Mouse (Mus musculus) forebrain, embryonic 15.5 days (tissue): ENCODE measurements at regions not wholly inside any gene's neighbourhood (a gene's known extent, or its start where the extent isn't known, plus 50 kb on each side); places are given as distances from the start of the nearest gene placed in this dataset.

Source experiments
- ATAC-seq: fragments of 200-750 bp; cut with Nextera tagmentation; replicated peaks from 2 replicates; pipeline ENCODE4 v1.8.0; 2017; ENCODE audit warnings: mild to moderate bottlenecking, moderate TSS enrichment, moderate library complexity
- H3K27ac ChIP-seq: fragments of 300-500 bp; sonication (generic); replicated peaks from 2 replicates; pipeline ENCODE4 v1.5.1; 2015; ENCODE audit warnings: mild to moderate bottlenecking, inconsistent platforms
- H3K27me3 ChIP-seq: fragments of 300-500 bp; sonication (generic); 2 replicates; pipeline ENCODE4 v1.6.1; 2015; ENCODE audit warnings: inconsistent platforms
- H3K36me3 ChIP-seq: fragments of 300-500 bp; sonication (generic); 2 replicates; pipeline ENCODE4 v1.6.1; 2015; ENCODE audit warnings: mild to moderate bottlenecking, inconsistent platforms
- H3K4me1 ChIP-seq: fragments of 300-500 bp; sonication (generic); 2 replicates; pipeline ENCODE4 v1.6.1; 2015; ENCODE audit warnings: inconsistent platforms
- H3K4me2 ChIP-seq: fragments of 300-500 bp; sonication (generic); replicated peaks from 2 replicates; pipeline ENCODE4 v1.6.1; 2015; ENCODE audit warnings: mild to moderate bottlenecking, inconsistent platforms
- H3K4me3 ChIP-seq: fragments of 300-500 bp; sonication (generic); 2 replicates; pipeline ENCODE4 v1.5.1; 2015; ENCODE audit warnings: mild to moderate bottlenecking, inconsistent platforms
- H3K9ac ChIP-seq: fragments of 300-500 bp; sonication (generic); replicated peaks from 2 replicates; pipeline ENCODE4 v1.6.1; 2015; ENCODE audit warnings: mild to moderate bottlenecking, inconsistent platforms
- H3K9me3 ChIP-seq: fragments of 300-500 bp; sonication (generic); 2 replicates; pipeline ENCODE4 v1.6.1; 2016; ENCODE audit warnings: inconsistent platforms
- WGBS: fragments of 180-500 bp; shearing (Covaris S2); methylation state at CpG from one replicate; pipeline ENCODE4 v1.1.7; 2015; ENCODE audit warnings: mixed read lengths; 5-methylcytosine and 5-hydroxymethylcytosine counted together

DNA sequence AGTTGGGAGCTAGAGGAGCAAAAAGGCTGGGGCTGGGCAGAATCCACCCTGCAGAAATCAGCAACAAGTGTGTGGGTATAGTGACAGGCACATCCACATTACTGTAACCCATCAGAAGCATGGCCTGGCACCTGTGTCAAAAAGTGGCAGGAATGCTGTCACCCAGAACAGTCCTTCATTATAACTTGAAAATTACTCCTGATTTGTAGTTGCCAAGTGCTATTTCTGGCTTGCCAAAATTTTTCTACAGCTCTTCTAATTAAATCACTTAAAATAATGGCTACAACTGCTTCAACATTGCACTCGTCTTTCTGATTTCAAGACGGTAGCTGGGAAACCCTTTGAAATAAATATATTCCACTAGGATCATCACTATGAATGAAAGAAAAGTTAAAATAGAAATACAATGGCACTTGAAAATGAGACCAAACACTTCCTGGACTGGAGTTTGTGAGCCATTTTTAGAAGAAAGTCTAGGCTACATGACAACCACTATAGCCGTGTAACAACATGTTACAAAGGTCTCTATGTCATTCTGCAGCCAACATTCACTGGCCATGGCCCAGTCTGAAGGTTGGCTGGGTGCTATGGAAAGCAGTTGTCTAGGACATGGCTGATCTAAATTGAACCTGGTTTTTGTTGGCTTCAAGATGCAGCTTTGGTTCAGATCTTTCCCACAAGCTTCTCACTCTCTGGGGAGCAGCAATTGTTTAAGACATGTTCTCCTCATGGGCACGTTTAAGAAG is 190.6 kb upstream of the Tapt1 start:
- H3K4me3 ChIP-seq: no peak overlapping the region
- no peaks in the 10 kb centered on the region for H3K27me3 ChIP-seq
- no peak overlapping the region for H3K27ac ChIP-seq
- H3K9ac ChIP-seq: no peak overlapping the region
- no peaks in the 10 kb centered on the region for H3K36me3 ChIP-seq
- no peak overlapping the region for H3K4me2 ChIP-seq
- H3K4me1 ChIP-seq: peaks cover 16% of the 10 kb centered on the region
- ATAC-seq: peak; percentile 53; the same call in 1 of the 2 replicates
- WGBS: 50% methylated on average over 4 of the region's 4 CpGs
- H3K9me3 ChIP-seq: no peaks in the 10 kb centered on the region

DNA sequence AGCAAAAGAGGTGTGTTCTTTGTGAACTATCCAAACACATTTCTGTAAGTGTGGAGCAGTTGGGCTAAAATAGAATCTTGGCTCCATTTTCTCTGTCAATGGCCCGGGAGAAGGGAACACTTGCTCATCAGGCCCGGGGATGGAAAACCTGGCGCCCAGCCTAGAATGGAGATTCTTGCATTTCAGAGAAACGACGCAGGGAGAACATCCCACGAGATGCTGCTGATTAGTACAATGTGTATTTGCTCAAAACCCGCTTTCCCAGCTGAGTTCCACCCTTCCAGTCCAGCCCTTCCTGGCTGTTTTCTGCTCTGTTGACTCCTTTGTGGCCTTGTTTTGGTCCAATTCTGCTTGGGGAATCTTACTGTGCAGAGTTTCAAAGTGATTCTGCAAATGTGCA is 188.0 kb upstream of the Tapt1 start:
- 21% methylated on average over 7 of the region's 7 CpGs for WGBS
- Histone ChIP-seq H3K4me2 (no peak overlapping the region), H3K9ac (no peak overlapping the region), H3K27me3 (no peaks in the 10 kb centered on the region), H3K4me3 (no peak overlapping the region), H3K4me1 (peaks cover 16% of the 10 kb centered on the region), H3K36me3 (no peaks in the 10 kb centered on the region), H3K27ac (peak overlapping the region; percentile 80), H3K9me3 (no peaks in the 10 kb centered on the region)
- ATAC-seq: peak; percentile 79

GRCm38 (mm10) chr5:44403300-44403699 is 176.9 kb upstream of the Tapt1 start:
- H3K9me3 ChIP-seq: no peaks in the 10 kb centered on the region
- H3K27ac ChIP-seq: no peak overlapping the region
- 50% methylated on average over 6 of the region's 6 CpGs for WGBS
- no peak overlapping the region for H3K4me2 ChIP-seq
- 0 out of 2 replicates have a peak, but pooled peaks cover 9% of the 10 kb centered on the region for H3K4me1 ChIP-seq
- no peaks in the 10 kb centered on the region for H3K27me3 ChIP-seq
- ATAC-seq: no peak
- no peak overlapping the region for H3K4me3 ChIP-seq
- H3K36me3 ChIP-seq: no peaks in the 10 kb centered on the region
- no peak overlapping the region for H3K9ac ChIP-seq

GRCm38 (mm10) chr5:44400573-44401332 is 174.3 kb upstream of the Tapt1 start:
- H3K4me3 ChIP-seq: no peak overlapping the region
- H3K4me2 ChIP-seq: no peak overlapping the region
- ATAC-seq: peak; percentile 55
- H3K27me3 ChIP-seq: no peaks in the 10 kb centered on the region
- H3K36me3 ChIP-seq: no peaks in the 10 kb centered on the region
- H3K9me3 ChIP-seq: no peaks in the 10 kb centered on the region
- H3K4me1 ChIP-seq: 0 out of 2 replicates have a peak, but pooled peaks cover 9% of the 10 kb centered on the region
- WGBS: 58% methylated on average over 8 of the region's 8 CpGs
- no peak overlapping the region for H3K27ac ChIP-seq
- no peak overlapping the region for H3K9ac ChIP-seq

GRCm38 (mm10) chr5:44387237-44387810 is 160.9 kb upstream of the Tapt1 start:
- Histone ChIP-seq H3K27me3 (no peaks in the 10 kb centered on the region), H3K4me3 (no peak overlapping the region), H3K4me2 (no peak overlapping the region), H3K27ac (no peak overlapping the region), H3K36me3 (no peaks in the 10 kb centered on the region), H3K4me1 (no peaks in the 10 kb centered on the region), H3K9me3 (no peaks in the 10 kb centered on the region), H3K9ac (no peak overlapping the region)
- no peak for ATAC-seq
- WGBS: 57% methylated on average over 6 of the region's 6 CpGs

DNA sequence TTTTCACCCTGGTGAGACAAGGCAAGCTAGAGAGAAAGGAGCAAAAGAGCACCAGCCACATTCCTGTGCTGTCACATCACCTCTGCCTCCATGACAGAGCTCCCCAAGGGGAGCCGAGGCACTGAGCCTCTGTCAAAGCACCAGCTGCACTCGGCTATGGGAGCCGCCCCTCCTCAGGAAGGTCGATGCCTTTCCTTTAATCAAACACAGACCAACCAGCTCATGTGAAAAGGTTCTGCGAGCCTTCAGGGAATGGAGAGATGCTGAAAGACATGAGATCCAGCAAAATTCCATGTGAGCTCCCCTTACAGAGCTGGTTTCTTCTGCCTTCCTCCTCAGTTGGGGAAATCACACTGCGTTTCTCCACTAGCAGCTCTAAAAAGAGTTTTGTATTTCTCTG is 159.8 kb upstream of the Tapt1 start:
- ATAC-seq: no peak
- H3K4me2 ChIP-seq: no peak overlapping the region
- H3K27ac ChIP-seq: no peak overlapping the region
- H3K9ac ChIP-seq: no peak overlapping the region
- H3K9me3 ChIP-seq: no peaks in the 10 kb centered on the region
- 49% methylated on average over 6 of the region's 6 CpGs for WGBS
- no peaks in the 10 kb centered on the region for H3K36me3 ChIP-seq
- no peak overlapping the region for H3K4me3 ChIP-seq
- H3K4me1 ChIP-seq: no peaks in the 10 kb centered on the region
- no peaks in the 10 kb centered on the region for H3K27me3 ChIP-seq

DNA sequence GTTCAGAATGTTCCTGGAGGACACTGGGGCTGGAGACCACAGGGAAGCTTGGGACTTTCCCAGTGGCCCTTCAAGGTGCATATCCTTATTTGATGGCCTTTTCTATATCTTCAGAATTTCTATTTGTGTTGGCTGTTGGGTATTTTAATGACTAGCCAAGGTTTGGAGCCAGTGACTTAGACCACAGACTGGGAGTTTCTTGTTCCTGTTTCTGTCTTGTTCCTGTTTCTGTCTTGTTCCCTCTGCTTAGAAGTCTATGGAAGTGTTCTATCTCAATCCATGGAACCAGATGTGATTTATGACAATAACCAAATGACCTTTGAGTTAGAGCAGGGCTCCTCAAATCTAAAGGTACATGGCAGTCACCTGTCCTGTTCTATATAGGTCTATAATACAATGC is 156.6 kb upstream of the Tapt1 start:
- ATAC-seq: no peak
- no peak overlapping the region for H3K4me3 ChIP-seq
- H3K36me3 ChIP-seq: no peaks in the 10 kb centered on the region
- H3K27me3 ChIP-seq: no peaks in the 10 kb centered on the region
- no peak overlapping the region for H3K9ac ChIP-seq
- no peaks in the 10 kb centered on the region for H3K4me1 ChIP-seq
- H3K4me2 ChIP-seq: no peak overlapping the region
- H3K27ac ChIP-seq: no peak overlapping the region
- no peaks in the 10 kb centered on the region for H3K9me3 ChIP-seq

- H3K36me3 ChIP-seq: no peaks in the 10 kb centered on the region
- no peaks in the 10 kb centered on the region for H3K27me3 ChIP-seq
- H3K4me1 ChIP-seq: no peaks in the 10 kb centered on the region
- H3K4me2 ChIP-seq: no peak overlapping the region
- no peak overlapping the region for H3K9ac ChIP-seq
- no peaks in the 10 kb centered on the region for H3K9me3 ChIP-seq
- H3K4me3 ChIP-seq: no peak overlapping the region
- no peak for ATAC-seq
- H3K27ac ChIP-seq: no peak overlapping the region
- 39% methylated on average over 4 of the region's 4 CpGs for WGBS
Measured at GRCm38 (mm10) chr5:44370006-44370405, 143.6 kb upstream of the Tapt1 start.

GRCm38 (mm10) chr5:44352324-44352723 is 125.9 kb upstream of the Tapt1 start:
- no peaks in the 10 kb centered on the region for H3K4me1 ChIP-seq
- H3K9ac ChIP-seq: no peak overlapping the region
- no peaks in the 10 kb centered on the region for H3K36me3 ChIP-seq
- H3K27ac ChIP-seq: peak overlapping the region; percentile 46
- no peaks in the 10 kb centered on the region for H3K27me3 ChIP-seq
- WGBS: 72% methylated on average over 1 of the region's 1 CpGs
- no peaks in the 10 kb centered on the region for H3K9me3 ChIP-seq
- no peak overlapping the region for H3K4me3 ChIP-seq
- no peak overlapping the region for H3K4me2 ChIP-seq
- ATAC-seq: peak; percentile 92

DNA sequence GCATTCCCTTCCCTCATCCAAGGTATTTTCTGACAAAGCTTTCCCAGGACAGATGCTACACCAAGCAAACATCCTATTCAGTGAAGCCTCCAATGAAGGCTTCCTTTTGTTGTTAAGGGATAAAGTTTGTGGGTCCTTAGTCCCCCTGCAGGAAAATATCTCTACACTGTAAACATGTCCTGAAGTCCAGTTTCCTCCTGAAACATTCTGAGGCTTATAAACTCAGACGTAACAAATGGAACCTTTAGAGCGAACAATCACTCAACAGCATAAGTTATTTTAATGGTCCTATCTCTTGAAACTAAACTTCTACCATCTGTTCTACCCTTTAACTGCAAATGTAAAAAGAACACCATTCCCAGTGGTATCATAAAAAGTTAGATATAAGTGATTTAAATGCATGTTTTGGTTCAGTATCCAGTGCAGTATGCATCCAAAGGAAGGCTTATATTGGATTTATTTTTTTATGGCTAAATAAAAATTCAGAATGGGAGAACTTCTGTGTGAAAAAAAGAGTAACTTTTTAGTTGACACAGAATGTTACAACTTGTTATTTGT is 115.1 kb upstream of the Tapt1 start:
- ATAC-seq: no peak
- Histone ChIP-seq H3K27me3 (no peaks in the 10 kb centered on the region), H3K4me1 (no peaks in the 10 kb centered on the region), H3K4me3 (no peak overlapping the region), H3K9ac (no peak overlapping the region), H3K27ac (no peak overlapping the region), H3K36me3 (no peaks in the 10 kb centered on the region), H3K4me2 (no peak overlapping the region), H3K9me3 (no peaks in the 10 kb centered on the region)
- WGBS: 96% methylated on average over 2 of the region's 2 CpGs

DNA sequence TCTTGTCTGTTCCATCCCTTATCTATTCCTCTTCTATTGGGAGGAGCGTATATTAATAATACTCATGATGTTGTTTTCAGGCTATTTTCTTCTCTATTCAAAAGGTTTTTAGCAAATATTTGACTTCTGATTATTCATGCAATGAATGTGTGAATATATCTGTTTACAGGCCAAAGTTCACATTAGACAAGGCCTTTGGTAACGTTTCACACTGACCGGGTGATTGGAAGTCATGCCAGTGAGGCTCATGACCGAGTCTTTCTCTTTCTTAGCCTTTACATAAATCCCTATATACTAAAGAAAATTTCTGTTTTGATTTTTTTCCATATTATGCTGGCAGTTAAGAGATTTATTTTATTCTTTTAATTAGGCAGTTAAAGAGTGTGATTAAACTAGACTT is 112.2 kb upstream of the Tapt1 start:
- Histone ChIP-seq H3K36me3 (no peaks in the 10 kb centered on the region), H3K27ac (no peak overlapping the region), H3K4me2 (no peak overlapping the region), H3K9ac (no peak overlapping the region), H3K27me3 (no peaks in the 10 kb centered on the region), H3K4me3 (no peak overlapping the region), H3K9me3 (no peaks in the 10 kb centered on the region), H3K4me1 (no peaks in the 10 kb centered on the region)
- ATAC-seq: no peak
- WGBS: 92% methylated on average over 4 of the region's 4 CpGs

DNA sequence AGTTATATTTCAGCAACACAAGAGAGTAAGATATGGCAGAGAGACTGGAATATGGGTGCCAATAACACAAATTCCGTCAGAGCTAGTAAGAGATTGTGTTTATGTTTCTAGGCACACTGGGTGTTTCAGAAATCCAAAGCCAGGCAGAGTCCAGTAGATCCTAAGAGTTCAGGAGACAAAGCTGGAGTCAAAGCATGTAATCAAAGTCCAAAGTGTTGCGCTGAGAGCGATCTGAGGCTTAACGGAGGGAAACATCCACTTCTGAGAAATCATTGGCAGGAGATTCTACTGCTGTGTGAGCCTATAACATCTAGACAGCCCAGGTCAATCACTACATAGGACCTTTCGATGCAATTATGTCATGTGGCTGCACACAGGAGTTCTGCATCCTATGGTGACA is 109.3 kb upstream of the Tapt1 start:
- ATAC-seq: no peak
- no peaks in the 10 kb centered on the region for H3K27me3 ChIP-seq
- no peak overlapping the region for H3K4me2 ChIP-seq
- no peak overlapping the region for H3K9ac ChIP-seq
- WGBS: 91% methylated on average over 5 of the region's 5 CpGs
- H3K4me1 ChIP-seq: no peaks in the 10 kb centered on the region
- no peak overlapping the region for H3K27ac ChIP-seq
- no peak overlapping the region for H3K4me3 ChIP-seq
- no peaks in the 10 kb centered on the region for H3K36me3 ChIP-seq
- no peaks in the 10 kb centered on the region for H3K9me3 ChIP-seq
